Mouse (Mus musculus): ENCODE measurements around the gene Lgals8.

Gene Lgals8

GRCm38 (mm10) chr13:12460881-12461729, 3.6 kb downstream of the Lgals8 start:
- in situ Hi-C loops (cut with MseI, MboI) = no loop called here

- in situ Hi-C loops (cut with MseI, MboI) = no loop called here
Measured at GRCm38 (mm10) chr13:12460443-12460842, 4.3 kb downstream of the Lgals8 start.

- in situ Hi-C loops (cut with MseI, MboI) = no loop called here
Measured at GRCm38 (mm10) chr13:12456711-12457110, 8.0 kb downstream of the Lgals8 start.

DNA sequence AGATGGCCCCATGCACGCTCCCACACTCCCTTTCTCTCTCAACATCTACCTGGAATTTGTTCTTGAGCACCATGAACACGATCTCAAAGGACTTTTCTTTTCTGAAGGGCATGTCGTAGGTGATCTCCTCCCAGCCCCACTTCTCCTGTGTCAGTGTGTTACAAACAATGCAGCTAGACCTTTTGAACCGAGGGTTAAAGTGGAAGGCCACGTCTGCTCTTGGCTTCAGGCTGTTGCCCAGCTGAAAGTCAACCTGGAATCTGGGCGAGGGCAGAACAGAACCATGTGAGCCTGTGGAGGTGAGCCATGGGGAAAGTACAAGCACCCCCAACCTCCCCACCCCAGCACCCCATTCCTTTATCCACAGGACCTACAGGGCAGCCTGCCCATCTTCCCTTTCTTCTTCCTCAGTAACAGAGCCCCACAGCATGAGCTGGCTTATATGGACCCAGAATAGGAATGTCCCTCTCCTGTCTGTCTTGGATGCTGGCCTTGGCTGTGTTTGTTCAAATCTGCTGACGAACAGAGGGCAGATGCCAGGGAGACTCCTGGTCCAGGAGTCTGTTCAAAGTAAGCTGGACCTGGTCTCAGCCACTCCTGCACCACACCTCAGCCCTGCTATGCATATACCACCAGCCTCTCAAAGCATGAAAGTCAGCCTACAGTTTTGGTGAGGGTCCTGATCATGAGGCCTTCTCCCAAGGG, 9.9 kb downstream of the Lgals8 start:
- in situ Hi-C loops (cut with MseI, MboI) = no loop called here

- in situ Hi-C loops (cut with MseI, MboI) = no loop called here
Measured at GRCm38 (mm10) chr13:12453150-12453549, 11.6 kb downstream of the Lgals8 start.

- in situ Hi-C loops (cut with MseI, MboI) = no loop called here
Measured at GRCm38 (mm10) chr13:12442008-12442587, 22.6 kb downstream of the Lgals8 start.

GRCm38 (mm10) chr13:12440813-12441212, 23.9 kb downstream of the Lgals8 start:
- in situ Hi-C loops (cut with MseI, MboI) = no loop called here

- in situ Hi-C loops (cut with MseI, MboI) = no loop called here
Measured at GRCm38 (mm10) chr13:12439586-12439985, 25.2 kb downstream of the Lgals8 start.

GRCm38 (mm10) chr13:12433843-12434242, 30.9 kb downstream of the Lgals8 start:
- in situ Hi-C loops (cut with MseI, MboI) = no loop called here

DNA sequence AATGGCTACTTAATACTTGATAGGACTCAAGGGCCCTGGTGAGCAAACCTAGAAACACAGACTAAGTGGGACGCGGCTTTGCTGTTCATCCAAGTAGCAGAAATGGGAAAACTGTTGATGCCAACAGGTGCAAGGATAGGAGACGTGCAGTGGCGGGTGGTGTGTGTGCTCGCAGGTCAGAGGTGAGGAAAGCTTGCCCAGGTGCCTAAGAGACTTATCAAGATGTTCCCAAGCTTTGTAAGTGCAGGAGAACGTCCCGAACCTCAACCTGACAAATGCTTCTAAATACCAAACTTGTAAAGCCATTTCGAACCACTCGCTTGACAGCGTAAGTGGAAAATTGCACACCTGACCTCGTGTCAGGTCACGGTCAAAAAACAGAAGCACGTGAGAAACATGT, 36.2 kb downstream of the Lgals8 start:
- in situ Hi-C loops (cut with MseI, MboI) = no loop called here

GRCm38 (mm10) chr13:12420596-12420995, 44.1 kb downstream of the Lgals8 start:
- in situ Hi-C loops (cut with MseI, MboI) = no loop called here

GRCm38 (mm10) chr13:12412016-12412415, 52.7 kb downstream of the Lgals8 start:
- in situ Hi-C loops (cut with MseI, MboI) = no loop called here

DNA sequence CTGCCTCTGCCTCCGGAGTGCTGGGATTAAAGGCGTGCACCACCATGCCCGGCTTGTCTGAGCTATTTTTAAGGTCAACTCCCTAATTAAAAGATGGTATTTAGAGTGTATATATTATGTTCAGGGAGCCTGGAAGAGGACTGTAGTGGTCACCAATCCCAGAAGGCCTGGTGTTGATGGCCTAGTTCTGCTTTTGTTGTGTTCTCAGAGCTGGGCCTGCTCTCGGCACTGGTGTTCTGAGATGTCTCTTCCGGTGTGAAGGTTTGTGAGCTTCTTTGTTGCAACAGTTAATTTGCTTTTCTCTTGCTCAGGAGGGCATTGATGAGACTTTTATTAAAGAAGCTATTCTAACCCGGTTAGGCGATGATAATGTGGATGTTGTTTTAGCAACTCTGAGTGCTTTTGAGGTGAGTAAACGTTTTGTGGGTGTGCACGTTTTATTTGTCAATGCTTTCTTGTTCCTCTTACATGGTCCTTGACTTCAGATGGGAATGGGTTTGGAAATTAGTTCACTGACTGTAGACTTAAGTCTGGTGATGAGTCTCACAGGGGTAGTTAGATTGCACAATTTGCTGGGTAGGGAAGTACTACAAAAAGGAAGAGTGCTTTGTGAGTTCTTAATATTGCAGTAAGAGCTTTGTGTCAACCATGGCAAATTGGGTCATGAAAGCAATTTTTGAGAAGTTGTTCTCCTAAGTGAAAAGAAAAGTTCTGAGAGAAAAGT, 56.2 kb downstream of the Lgals8 start:
- in situ Hi-C loops (cut with MseI, MboI) = no loop called here

DNA sequence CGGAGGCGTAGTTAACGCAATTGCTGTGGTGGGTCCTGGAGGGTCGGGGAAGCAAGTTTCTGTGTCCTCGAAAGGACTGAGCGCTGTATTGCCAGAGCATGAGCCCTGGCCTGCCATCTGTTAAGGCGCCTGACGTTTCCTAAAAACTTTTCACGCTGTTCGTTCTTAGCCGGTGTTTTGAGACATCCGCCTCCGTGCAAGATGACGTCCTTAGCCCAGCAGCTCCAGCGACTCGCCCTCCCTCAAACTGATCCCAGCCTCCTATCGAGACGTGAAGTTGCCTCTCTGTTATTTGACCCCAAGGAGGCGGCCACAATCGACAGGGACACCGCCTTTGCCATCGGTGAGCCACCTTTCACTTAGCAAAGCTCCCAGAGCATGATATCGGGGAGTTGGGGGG, 69.2 kb downstream of the Lgals8 start:
- in situ Hi-C loops (cut with MseI, MboI) = loop anchor here (25.0 kb wide), 1 partner anchor 183 kb away; no protein-coding TSS in a partner anchor

GRCm38 (mm10) chr13:12394609-12395505, 69.9 kb downstream of the Lgals8 start, which contains the start of gene Heatr1:
Gene Heatr1 (plus strand): TSS chr13:12395027.
- in situ Hi-C loops (cut with MseI, MboI) = loop anchor here (25.0 kb wide), 1 partner anchor 183 kb away; no protein-coding TSS in a partner anchor

All from mouse trophoblast stem cell (cell line).